Mouse (Mus musculus) forebrain, embryonic 10.5 days (tissue): ENCODE results near the gene Idi2. TPM values are rescaled to one million over a fixed set of nuclear protein-coding genes. Genes with fewer than 3 reads are reported as not detected.
"Not testable (repeated sequence)": the region's sequence is repeated elsewhere in the genome, so short reads cannot be mapped to it uniquely, and the experiment has no call there.

Experiments used
- DNase-seq: peaks from one replicate; pipeline ENCODE4 v3.0.0-alpha.2; 2017; ENCODE audit warnings: low spot score; ENCODE audit errors: extremely low spot score
- H3K27ac ChIP-seq: fragments of 300-500 bp; sonication (generic); 2 replicates; pipeline ENCODE4 v1.5.1; 2016; ENCODE audit warnings: mild to moderate bottlenecking
- H3K27me3 ChIP-seq: fragments of 300-500 bp; sonication (generic); 2 replicates; pipeline ENCODE4 v1.6.1; 2016; ENCODE audit warnings: mild to moderate bottlenecking; ENCODE audit not compliant: poor library complexity, severe bottlenecking
- H3K36me3 ChIP-seq: fragments of 300-500 bp; sonication (generic); replicated peaks from 2 replicates; pipeline ENCODE4 v1.6.1; 2016; ENCODE audit warnings: mild to moderate bottlenecking, moderate library complexity
- H3K4me1 ChIP-seq: fragments of 300-500 bp; sonication (generic); 2 replicates; pipeline ENCODE4 v1.6.1; 2016
- H3K4me3 ChIP-seq: fragments of 300-500 bp; sonication (generic); 2 replicates; pipeline ENCODE4 v1.5.1; 2016; ENCODE audit warnings: mild to moderate bottlenecking, moderate library complexity
- H3K9me3 ChIP-seq: fragments of 300-500 bp; sonication (generic); 2 replicates; pipeline ENCODE4 v1.6.1; 2016; ENCODE audit warnings: mild to moderate bottlenecking, moderate library complexity
- WGBS: fragments of 180-500 bp; shearing (Covaris S2); methylation state at CpG from one replicate; pipeline ENCODE4 v1.1.7; 2016; 5-methylcytosine and 5-hydroxymethylcytosine counted together
- polyA plus RNA-seq: library from polyadenylated mRNA; unstranded; fragments of >200 nt; fragmentation: Nextera tagmentation; extraction: Ambion mirVana; gene quantifications from 2 replicates; pipeline ENCODE4 v1.2.1, GENCODE M21; 2016

Gene Idi2
- polyA plus RNA-seq, 1 experiment from 2014 or later: 0.10 TPM

GRCm38 (mm10) chr13:8962266-8962665, 9.6 kb downstream of the Idi2 start:
- peaks cover 17% of the 10 kb centered on the region for H3K36me3 ChIP-seq
- not testable (repeated sequence) for H3K27ac ChIP-seq, DNase-seq, H3K27me3 ChIP-seq, H3K4me3 ChIP-seq, H3K9me3 ChIP-seq, H3K4me1 ChIP-seq
- 40% methylated on average over 5 of the region's 5 CpGs for WGBS

DNA sequence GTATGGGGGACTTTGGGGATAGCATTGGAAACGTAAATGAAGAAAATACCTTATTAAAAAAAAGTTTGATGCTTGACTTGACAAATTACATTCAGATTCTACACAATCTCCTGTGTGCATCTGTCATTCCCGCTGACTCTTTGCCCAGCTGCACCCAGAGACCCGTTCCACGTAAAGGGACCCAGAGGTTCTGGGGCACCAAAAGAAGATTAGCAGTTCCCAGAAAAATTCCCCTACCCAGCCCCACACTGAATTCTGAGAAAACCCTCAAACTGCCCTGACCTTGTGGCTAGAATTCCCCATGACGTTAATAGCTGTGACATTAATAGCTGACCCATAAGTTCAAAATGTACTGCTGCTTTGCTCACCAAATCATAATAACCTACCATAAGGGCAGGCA, 12.6 kb downstream of the Idi2 start:
- Histone ChIP-seq H3K9me3 (no peaks in the 10 kb centered on the region), H3K36me3 (peaks cover 45% of the 10 kb centered on the region), H3K4me3 (no peak overlapping the region), H3K27ac (no peak overlapping the region), H3K4me1 (no peaks in the 10 kb centered on the region), H3K27me3 (no peaks in the 10 kb centered on the region)
- 93% methylated on average over 5 of the region's 5 CpGs for WGBS
- DNase-seq: no peak

- Histone ChIP-seq H3K27me3 (no peaks in the 10 kb centered on the region), H3K9me3 (no peaks in the 10 kb centered on the region), H3K4me1 (no peaks in the 10 kb centered on the region), H3K27ac (no peak overlapping the region), H3K36me3 (peaks cover 71% of the 10 kb centered on the region), H3K4me3 (no peak overlapping the region)
- WGBS: 94% methylated on average over 8 of the region's 8 CpGs
- DNase-seq: no peak
Measured at GRCm38 (mm10) chr13:8967742-8968141, 15.1 kb downstream of the Idi2 start.

DNA sequence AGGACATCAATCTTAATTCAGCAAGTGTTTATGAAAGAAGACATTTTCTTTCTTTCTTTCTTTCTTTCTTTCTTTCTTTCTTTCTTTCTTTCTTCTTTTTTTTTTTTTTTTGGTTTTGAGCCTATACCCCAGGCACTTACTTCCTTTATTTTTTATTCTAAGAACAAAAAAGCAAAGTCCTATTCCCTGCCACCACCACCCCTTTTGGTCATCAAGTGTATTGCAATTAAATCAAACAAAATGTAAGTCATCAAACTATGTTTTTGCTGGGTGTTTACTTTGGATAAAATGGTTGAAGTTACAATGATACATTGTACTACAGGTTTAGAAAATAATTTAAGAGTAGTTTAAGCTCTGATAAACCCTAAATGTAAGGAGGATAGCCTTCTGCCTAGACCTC, 19.7 kb downstream of the Idi2 start:
- Histone ChIP-seq H3K27me3 (no peaks in the 10 kb centered on the region), H3K4me3 (no peak overlapping the region), H3K36me3 (peaks cover 99% of the 10 kb centered on the region), H3K27ac (no peak overlapping the region), H3K4me1 (no peaks in the 10 kb centered on the region), H3K9me3 (no peaks in the 10 kb centered on the region)
- no peak for DNase-seq

DNA sequence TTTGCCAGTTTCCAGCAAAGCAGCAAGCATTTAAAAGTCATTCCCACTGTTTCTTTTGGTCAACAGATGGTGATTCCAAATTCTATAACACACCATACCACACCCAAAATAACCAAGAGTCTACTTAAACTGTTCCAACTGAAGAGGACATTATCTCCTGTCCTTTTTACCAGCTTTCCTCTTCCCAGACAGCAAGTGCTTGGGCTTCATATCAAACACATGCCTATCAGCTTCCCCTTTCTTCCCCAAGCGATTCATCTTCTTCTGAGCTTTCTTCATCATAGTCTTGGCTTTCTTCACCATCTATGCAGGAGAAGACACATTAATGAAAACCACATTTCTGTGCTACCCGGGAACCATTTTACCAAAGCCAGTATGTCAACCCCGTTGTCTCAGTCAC, 20.3 kb downstream of the Idi2 start:
- Histone ChIP-seq H3K4me1 (no peaks in the 10 kb centered on the region), H3K4me3 (no peak overlapping the region), H3K36me3 (peaks cover 99% of the 10 kb centered on the region), H3K9me3 (no peaks in the 10 kb centered on the region), H3K27ac (no peak overlapping the region), H3K27me3 (no peaks in the 10 kb centered on the region)
- 96% methylated on average over 3 of the region's 3 CpGs for WGBS
- DNase-seq: no peak

- H3K36me3 ChIP-seq: peaks cover 56% of the 10 kb centered on the region
- no peak overlapping the region for H3K27ac ChIP-seq
- peaks cover 17% of the 10 kb centered on the region for H3K4me1 ChIP-seq
- 94% methylated on average over 6 of the region's 6 CpGs for WGBS
- no peak for DNase-seq
- H3K27me3 ChIP-seq: no peaks in the 10 kb centered on the region
- no peak overlapping the region for H3K4me3 ChIP-seq
- H3K9me3 ChIP-seq: no peaks in the 10 kb centered on the region
Measured at GRCm38 (mm10) chr13:8992231-8992630, 39.6 kb downstream of the Idi2 start.

- Histone ChIP-seq H3K36me3 (peaks cover 25% of the 10 kb centered on the region), H3K9me3 (no peaks in the 10 kb centered on the region), H3K4me3 (peak overlapping the region; percentile 99), H3K27me3 (no peaks in the 10 kb centered on the region), H3K4me1 (peaks cover 17% of the 10 kb centered on the region), H3K27ac (peak overlapping the region; percentile 92)
- WGBS: 4% methylated on average over 33 of the region's 33 CpGs
- DNase-seq: no peak
Measured at GRCm38 (mm10) chr13:8995159-8995989, 42.7 kb downstream of the Idi2 start.

- Histone ChIP-seq H3K27me3 (no peaks in the 10 kb centered on the region), H3K9me3 (no peaks in the 10 kb centered on the region), H3K4me1 (peaks cover 17% of the 10 kb centered on the region), H3K36me3 (peaks cover 16% of the 10 kb centered on the region), H3K4me3 (peak within 1 kb of the TSS; percentile 99), H3K27ac (peak within 1 kb of the TSS; percentile 92)
- DNase-seq: peak; percentile 96
- WGBS: 1% methylated on average over 51 of the region's 51 CpGs
Measured at GRCm38 (mm10) chr13:8995990-8996786, 43.5 kb downstream of the Idi2 start, which contains the start of gene Gtpbp4. TSS of gene Gtpbp4 (minus strand) at chr13:8996083.

- not testable (repeated sequence) for H3K27me3 ChIP-seq, H3K9me3 ChIP-seq, H3K27ac ChIP-seq, DNase-seq, H3K4me3 ChIP-seq, H3K36me3 ChIP-seq
- 87% methylated on average over 5 of the region's 5 CpGs for WGBS
- H3K4me1 ChIP-seq: peaks cover 17% of the 10 kb centered on the region
Measured at GRCm38 (mm10) chr13:8997221-8997620, 44.6 kb downstream of the Idi2 start.

DNA sequence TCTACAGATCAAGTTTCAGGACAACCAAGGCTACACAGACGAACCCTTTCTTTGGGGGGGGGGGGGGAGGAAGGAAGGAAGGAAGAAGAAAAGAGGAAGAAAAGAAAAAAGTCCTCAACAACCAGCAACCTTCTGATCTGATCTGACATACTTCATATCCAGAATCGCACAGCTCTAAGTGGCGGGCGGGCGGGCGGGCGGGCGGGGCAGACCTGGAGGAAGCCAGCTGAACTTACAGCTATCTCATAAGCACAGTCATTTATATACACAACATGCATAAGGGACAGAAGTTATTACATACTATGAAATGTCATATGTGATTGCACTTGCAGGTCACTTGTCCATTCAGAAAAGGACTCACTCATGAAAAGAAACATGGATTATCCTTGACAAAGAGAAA, 46.8 kb downstream of the Idi2 start:
- Histone ChIP-seq H3K36me3 (no peaks in the 10 kb centered on the region), H3K9me3 (no peaks in the 10 kb centered on the region), H3K27me3 (no peaks in the 10 kb centered on the region), H3K4me1 (peaks cover 15% of the 10 kb centered on the region), H3K27ac (no peak overlapping the region), H3K4me3 (no peak overlapping the region)
- no peak for DNase-seq
- WGBS: 86% methylated on average over 8 of the region's 8 CpGs

- no peak for DNase-seq
- no peaks in the 10 kb centered on the region for H3K27me3 ChIP-seq
- no peak overlapping the region for H3K4me3 ChIP-seq
- no peak overlapping the region for H3K27ac ChIP-seq
- H3K9me3 ChIP-seq: no peaks in the 10 kb centered on the region
- WGBS: 83% methylated on average over 2 of the region's 2 CpGs
- no peaks in the 10 kb centered on the region for H3K4me1 ChIP-seq
- no peaks in the 10 kb centered on the region for H3K36me3 ChIP-seq
Measured at GRCm38 (mm10) chr13:9003306-9003705, 50.6 kb downstream of the Idi2 start.
